Mouse (Mus musculus) lung, postnatal 14 days (tissue): Measurements from ENCODE around the gene Arhgef2.
A peak's percentile ranks its signal among the peaks of the same experiment; 100 is the strongest.

Experiments
- DNase-seq: peaks from one replicate; pipeline ENCODE4 v3.0.0; 2021

Gene Arhgef2

DNA sequence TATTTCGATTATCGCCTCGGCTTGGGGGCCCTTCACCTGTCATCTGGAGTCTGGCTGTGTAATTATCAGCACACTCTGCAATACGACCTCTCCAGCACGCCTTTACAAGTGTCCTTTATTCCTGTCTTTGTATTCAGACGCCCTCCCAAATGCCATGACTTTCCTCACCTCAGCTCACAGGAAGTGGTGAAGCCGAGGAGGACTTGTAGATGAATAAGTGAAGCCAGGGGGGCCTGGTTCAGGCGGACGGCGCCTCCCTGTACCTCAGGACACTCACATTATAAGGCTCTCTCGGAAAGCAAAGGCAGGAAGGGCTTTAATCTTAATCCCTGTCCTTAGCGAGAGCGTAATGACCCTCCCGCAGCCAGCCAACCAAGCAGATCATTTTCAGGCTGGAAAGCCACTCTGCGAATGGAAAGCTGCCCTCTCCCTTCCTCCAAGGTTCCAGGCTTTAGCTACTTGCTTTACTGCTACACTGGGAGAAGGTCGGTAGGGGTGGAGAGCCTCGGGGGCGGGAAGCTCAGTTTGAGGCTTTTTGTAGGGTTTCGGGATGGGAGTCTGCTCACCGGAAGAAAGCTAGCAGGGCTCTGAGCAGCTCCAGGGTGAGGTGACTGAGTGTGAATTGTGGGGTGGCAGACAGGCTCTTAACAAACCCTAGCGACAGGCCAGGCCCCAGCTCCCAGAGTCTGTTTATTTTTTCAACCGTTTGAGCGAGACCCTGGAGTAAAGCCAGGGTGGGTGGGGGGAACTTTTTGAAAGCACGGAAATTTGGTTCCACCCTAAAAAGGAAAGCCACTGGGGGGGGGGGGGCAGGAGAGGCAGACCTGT lies 16.6 kb downstream of the Arhgef2 start:
- DNase-seq = peak; percentile 79

DNA sequence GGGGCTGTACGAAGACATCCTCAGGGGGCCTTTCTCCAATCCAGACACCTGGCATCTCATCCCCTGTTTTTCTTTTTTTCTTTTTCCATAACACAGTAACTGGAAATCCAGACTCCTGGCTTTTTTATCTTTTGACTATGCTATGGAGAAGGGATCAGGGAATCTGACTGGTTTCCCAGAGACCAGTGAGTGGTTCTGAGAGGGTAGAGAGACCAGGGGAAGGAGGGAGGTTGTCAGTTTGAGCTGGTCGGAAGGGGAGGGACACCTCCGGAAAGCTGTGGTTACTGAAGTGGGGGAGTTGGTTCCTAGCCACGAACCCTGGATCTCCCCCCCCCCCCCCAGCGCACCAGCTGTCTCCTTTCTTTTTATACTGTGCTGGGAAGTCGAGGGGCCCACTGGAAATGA lies 17.2 kb downstream of the Arhgef2 start:
- peak; percentile 50 for DNase-seq

DNA sequence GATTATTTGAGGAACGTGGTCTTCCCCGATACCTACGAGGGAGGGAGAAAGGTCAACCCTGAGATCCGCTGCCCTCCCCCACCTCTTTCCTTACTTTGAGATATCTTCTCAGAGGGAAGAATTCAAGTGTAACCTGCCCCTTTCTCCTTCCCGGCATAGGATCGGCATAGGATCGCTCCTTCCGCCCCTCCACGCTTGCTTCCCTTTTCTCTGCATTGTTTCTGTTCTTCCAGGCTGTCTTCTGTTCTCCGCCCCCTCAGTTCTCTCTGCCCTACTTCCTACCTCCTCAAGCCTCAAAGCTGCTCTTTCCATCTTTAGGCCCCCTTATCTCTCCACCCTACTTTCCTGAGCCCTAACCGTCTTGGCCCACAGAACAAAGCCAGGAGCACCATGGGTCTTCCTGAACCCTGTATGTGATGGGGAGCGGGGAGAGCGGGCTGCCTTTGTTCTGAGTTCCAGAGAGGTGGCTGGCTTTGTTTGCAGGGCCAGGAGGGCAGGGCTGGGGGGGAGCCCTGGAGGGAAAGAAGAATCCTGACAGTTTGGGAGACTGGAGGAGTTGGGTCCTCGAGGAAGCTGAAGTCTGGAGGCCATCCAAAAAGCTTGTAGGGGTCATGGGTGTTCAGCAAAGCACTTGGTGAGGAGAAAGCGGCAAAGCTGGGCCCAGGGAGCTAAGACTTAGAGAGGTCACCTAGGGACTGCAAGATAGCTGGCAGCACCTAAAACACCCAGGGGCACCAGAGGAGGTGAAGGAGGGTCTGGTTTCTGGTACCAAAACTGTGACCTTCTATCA lies 17.8 kb downstream of the Arhgef2 start:
- peak; percentile 39 for DNase-seq

DNA sequence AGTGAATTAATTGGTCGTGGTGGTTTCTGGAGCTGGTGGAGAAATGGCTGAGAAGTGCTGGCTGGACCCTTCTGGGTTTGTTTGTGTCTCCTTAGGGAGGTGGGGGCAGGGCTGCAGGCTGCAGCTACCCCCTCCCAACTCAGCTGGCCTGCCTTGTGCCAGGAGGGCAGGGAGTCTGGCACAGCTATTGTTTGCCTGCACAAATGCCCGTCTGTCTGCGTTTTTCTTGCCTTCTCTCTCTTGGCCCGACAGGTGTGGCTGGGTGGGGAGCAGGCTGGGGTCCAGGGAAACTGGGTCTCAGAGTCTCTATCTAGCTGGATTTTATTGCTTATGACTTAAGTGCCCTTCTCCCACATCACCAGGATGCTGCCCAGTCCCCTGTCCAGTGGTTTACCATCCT lies 18.6 kb downstream of the Arhgef2 start:
- no peak for DNase-seq

DNA sequence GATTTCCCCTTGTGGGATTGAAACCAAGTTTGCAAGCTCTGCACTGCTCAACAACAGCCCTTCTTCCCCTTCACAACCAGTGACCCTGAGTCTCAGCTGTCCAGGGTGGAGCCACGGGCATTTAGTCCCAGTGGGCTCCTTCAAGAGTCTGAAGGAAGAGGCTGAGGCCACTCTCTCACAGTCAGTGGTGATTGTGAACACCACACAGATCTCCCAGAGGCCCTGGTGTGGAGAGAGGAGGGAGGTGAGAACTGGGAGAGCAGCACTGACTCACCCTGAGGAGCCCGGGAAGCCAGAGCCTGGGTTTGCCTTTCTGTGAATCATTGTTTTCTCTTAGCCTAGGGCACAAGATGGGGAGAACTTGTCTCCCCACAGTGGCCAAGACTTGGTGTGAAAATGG lies 19.2 kb downstream of the Arhgef2 start:
- DNase-seq = no peak

DNA sequence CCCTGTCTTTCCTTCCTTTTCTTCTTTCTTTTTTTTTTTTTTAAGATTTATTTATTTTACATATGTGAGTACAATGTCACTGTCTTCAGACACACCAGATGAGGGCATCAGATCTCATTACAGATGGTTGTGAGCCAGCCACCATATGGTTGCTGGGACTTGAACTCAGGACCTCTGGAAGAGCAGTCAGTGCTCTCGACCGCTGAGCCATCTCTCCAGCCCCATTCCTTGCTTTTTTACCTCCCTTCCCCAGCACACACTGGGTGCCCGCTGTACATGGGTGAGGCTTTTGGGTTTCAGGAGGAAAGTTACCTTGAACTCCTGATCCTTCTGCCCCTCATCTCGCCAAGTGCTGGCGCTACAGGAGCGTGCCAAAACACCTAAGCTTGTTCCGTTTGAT lies 19.8 kb downstream of the Arhgef2 start:
- DNase-seq = no peak

GRCm38 (mm10) chr3:88626316-88626715 lies 20.6 kb downstream of the Arhgef2 start:
- no peak for DNase-seq

- DNase-seq = no peak
Observed at GRCm38 (mm10) chr3:88627114-88627513, 21.3 kb downstream of the Arhgef2 start.

DNA sequence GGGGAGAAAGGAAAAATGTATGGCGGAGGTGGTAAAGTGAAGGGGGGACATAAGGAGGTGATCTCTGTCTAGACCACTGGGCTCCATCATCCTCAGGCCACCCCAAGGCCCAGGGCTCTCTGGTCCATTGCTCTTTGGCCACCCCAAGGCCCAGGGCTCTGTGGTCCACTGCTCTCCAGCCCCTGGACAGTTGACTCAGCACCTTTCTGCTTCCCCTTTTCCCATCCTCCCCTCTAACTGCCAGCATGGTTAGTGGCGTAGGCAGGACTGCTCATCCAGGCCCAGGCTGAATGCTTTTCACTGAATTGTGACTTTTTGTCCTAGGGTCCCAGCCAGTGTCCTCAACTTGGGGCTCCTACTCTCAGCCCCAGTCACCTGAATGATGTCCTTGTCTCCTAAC lies 21.8 kb downstream of the Arhgef2 start:
- no peak for DNase-seq

DNA sequence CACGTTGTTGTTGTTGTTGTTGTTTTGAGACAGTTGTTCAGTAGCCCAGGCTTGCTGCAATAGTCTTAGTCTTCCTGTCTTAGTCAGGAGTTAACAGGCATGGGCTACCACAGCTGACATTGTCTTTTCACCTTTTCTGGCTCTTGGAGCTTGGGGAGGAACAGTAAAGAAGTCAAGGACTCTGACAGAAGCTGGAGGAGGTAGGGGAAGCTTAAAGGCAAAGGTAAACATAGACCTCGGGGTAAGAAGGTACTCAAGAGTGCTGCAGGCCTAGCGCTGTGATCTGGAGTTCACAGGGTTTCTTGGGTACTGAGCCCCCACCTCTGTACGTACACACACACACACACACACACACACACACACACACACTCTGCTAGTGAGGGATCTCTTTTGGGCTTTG lies 23.0 kb downstream of the Arhgef2 start:
- no peak for DNase-seq

DNA sequence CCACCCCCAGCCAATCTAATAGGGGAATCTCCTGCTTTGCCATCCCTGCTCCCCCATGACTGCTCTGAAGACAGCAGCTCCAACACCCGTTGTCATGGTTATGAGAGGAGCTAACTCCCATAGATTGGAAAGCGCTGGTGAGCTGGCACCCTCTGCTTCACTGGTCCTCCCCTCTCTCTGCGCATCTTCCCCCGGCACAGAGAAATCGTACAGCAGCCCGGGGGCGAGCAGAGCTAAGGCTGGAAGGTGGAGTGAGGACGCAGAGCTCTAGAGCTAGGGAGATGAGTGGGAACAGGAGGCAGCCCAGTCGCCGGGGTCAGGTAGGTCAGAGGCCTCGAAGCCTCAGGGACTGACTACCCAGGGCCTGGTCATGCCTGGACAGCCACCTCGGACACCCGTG lies 23.5 kb downstream of the Arhgef2 start:
- no peak for DNase-seq

DNA sequence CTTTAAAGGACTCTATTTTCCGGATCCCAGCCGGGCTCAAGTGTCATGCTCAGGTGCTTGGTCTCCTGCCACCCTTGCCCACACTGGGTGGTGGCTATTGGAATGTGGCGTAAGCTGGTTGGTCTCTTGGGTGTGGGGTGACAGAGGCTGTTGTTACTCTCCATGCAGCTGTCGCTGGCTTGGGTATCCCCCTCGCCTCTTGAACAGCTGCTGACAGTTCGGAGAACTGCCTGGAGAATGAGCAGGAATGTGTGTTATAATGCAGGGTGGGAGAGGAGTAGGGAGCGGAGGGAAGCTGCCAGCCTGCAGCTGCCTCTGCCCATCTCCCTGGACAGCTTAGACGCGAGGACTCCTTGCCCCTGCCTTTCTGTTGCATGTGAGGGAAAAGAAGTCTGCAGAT lies 24.3 kb downstream of the Arhgef2 start:
- DNase-seq = no peak

DNA sequence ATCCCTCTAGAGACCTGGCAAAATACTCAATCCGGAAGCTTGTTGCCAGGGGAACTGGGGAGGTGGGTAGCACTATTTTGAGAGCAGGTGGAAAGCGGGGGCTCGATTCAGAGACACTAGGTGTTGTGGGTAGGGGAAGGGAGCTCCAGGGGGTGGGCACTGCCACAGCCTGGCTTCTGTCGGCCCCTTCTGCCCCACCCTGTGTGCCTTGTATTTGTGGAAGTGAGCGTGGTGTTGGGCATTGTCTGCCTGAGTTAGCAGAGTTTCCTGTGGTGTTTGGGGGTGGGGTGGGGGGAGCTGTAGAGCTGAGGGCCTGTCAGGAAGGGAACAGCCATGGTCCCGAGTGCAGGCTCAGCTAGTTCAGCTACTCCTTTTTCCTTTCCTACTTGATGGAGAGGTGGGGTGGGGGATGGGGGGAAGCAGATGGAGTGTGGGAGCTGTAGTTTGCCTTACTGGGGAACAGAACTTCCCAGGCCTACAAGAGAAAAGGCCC lies 25.1 kb downstream of the Arhgef2 start:
- DNase-seq = peak; percentile 56

GRCm38 (mm10) chr3:88631921-88632587 lies 26.3 kb downstream of the Arhgef2 start:
- no peak for DNase-seq

DNA sequence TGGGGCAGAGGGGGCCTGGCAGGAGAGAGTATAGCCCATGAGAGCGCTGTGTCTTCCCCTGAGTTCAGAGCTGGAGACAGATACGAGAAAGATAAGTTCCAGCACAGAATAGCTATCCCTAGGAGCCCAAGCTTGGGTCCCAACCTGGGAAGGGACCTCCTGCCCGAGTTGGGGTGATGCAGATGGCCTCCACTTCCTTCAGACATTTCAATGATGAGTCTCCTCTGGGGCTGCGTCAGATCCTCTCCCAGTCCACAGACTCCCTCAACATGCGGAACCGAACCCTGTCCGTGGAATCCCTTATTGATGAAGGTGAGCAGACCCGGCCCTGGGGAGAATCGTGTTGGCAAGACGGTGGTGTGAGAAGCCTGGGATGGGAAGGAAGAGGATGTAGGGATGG lies 27.3 kb downstream of the Arhgef2 start:
- no peak for DNase-seq

GRCm38 (mm10) chr3:88635506-88636275 lies 29.9 kb downstream of the Arhgef2 start:
- no peak for DNase-seq

DNA sequence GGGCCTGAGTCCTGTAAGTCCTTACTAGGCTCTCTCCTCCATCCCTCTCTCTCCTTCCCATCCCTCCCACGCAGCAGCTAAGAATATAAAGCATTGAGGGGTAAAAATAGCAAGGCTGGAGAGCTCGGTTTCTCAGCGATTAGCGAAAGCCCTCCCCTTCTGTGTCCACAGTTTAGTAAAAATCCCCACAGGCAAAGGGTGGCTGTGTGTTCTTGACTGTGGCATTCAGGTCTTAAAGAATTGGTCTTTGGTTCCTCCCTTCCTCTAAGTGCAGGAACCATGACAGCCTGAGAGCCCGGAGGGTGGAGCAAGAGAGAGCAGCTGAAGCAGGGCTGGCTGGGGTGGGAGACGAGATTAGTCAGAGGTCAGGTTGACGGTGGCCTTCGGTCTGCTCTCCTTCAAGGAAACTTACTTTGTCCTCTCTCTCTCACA lies 30.8 kb downstream of the Arhgef2 start:
- DNase-seq = no peak

DNA sequence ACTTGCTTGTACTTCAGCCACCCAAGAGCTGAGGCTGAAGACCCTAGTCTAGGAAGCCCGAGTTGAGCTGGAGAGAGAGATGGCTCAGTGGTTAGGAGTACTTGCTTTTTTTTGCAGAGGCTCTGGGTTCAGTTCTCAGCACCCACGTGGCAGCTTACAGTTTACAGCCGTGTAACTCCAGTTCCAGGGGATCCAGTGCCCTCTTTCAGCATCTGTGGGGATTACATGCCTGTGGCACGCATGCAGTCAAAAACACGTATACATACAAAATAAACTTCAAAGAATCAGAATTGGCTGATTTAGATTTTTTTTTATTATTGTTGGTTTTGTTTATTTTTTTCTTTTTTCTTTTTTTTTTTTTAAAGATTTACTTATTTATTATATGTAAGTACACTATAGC lies 31.4 kb downstream of the Arhgef2 start:
- no peak for DNase-seq

- no peak for DNase-seq
Observed at GRCm38 (mm10) chr3:88639239-88639638, 33.5 kb downstream of the Arhgef2 start.

GRCm38 (mm10) chr3:88640676-88641075 lies 34.9 kb downstream of the Arhgef2 start:
- peak; percentile 78 for DNase-seq

DNA sequence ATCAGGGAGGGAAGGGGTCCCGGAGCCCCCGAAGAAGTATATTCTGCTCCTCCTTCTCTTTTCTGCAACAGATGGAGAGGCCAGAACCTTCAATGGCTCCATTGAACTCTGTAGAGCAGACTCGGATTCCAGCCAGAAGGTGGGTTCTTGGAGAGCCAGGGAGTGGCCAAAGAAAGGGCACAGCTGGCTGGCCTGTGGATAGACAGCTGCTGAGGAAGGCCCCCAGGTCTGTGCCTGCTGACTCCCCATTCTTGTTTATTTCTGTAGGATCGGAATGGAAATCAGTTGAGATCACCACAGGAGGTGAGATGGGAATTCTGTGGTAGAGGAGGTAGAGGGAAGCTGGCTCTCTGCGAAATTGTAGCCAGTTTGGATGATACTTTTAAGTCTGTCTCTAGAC lies 37.3 kb downstream of the Arhgef2 start:
- DNase-seq = no peak

- no peak for DNase-seq
Observed at GRCm38 (mm10) chr3:88645937-88646336, 40.2 kb downstream of the Arhgef2 start.
